Mouse (Mus musculus) heart, adult 8-10 months (tissue): ENCODE results near the gene Slc34a3. TPM values are rescaled to one million over a fixed set of nuclear protein-coding genes. Genes with fewer than 3 reads are reported as not detected.
A peak's percentile ranks its signal among the peaks of the same experiment; 100 is the strongest.

ENCODE experiments used
- DNase-seq: peaks from one replicate; pipeline ENCODE4 v3.0.0; 2022; ENCODE audit warnings: low spot score
- total RNA-seq, 4 experiments: library from RNA; stranded (reverse); gene quantifications; 2 replicates each; pipeline ENCODE4 v1.2.4; 2022

The Slc34a3 gene
- total RNA-seq, 4 experiments from 2014 or later: not detected

- DNase-seq: no peak
Measured at GRCm38 (mm10) chr2:25194006-25194405, 40.2 kb downstream of the Slc34a3 start.

GRCm38 (mm10) chr2:25193330-25193770 lies 40.8 kb downstream of the Slc34a3 start:
- peak; percentile 87 for DNase-seq

GRCm38 (mm10) chr2:25187841-25188240 lies 46.3 kb downstream of the Slc34a3 start:
- DNase-seq: no peak

GRCm38 (mm10) chr2:25186575-25186930 lies 47.6 kb downstream of the Slc34a3 start:
- DNase-seq: no peak

GRCm38 (mm10) chr2:25185625-25186574 lies 48.3 kb downstream of the Slc34a3 start:
- peak; percentile 40 for DNase-seq

GRCm38 (mm10) chr2:25184496-25184895 lies 49.7 kb downstream of the Slc34a3 start:
- no peak for DNase-seq

GRCm38 (mm10) chr2:25183336-25183735 lies 50.8 kb downstream of the Slc34a3 start:
- DNase-seq: no peak

- DNase-seq: no peak
Measured at GRCm38 (mm10) chr2:25182664-25183063, 51.5 kb downstream of the Slc34a3 start.

- DNase-seq: no peak
Measured at GRCm38 (mm10) chr2:25181891-25182397, 52.2 kb downstream of the Slc34a3 start.

- DNase-seq: no peak
Measured at GRCm38 (mm10) chr2:25180973-25181890, 52.9 kb downstream of the Slc34a3 start.

- DNase-seq: peak; percentile 93
Measured at GRCm38 (mm10) chr2:25180478-25180903, 53.7 kb downstream of the Slc34a3 start, which contains the start of gene Nrarp. TSS of gene Nrarp (plus strand) at chr2:25180758.

GRCm38 (mm10) chr2:25179566-25180217 lies 54.5 kb downstream of the Slc34a3 start:
- no peak for DNase-seq

Other genes starting within 250 kb of the Slc34a3 start
- 10 to 100 TPM; 11.7 to 15.9 (median 12.2) TPM for gene Nsmf, start 180.0 kb downstream of the Slc34a3 start, total RNA-seq
- gene Entpd8, start 154.1 kb downstream of the Slc34a3 start, total RNA-seq: not detected
- gene Noxa1, start 139.2 kb downstream of the Slc34a3 start, total RNA-seq: not detected
- gene Nrarp, start 53.6 kb downstream of the Slc34a3 start, total RNA-seq: 1 to 10 TPM; 5.0 to 9.4 (median 9.2) TPM
- gene Tor4a, start 37.5 kb downstream of the Slc34a3 start, total RNA-seq: 1 to 10 TPM; 3.9 to 5.0 (median 4.7) TPM
- 10 to 100 TPM; 38.5 to 49.3 (median 39.5) TPM for gene Nelfb, start 22.9 kb downstream of the Slc34a3 start, total RNA-seq
- gene Stpg3, start 19.7 kb downstream of the Slc34a3 start, total RNA-seq: not detected
- not detected for gene Fam166a, start 15.6 kb downstream of the Slc34a3 start, total RNA-seq
- gene Tubb4b, start 9.7 kb downstream of the Slc34a3 start, total RNA-seq: 100 to 1,000 TPM; 308 to 380 (median 323) TPM
- gene Rnf224, start 2.4 kb upstream of the Slc34a3 start, total RNA-seq: not detected
- 1 to 10 TPM in 2 of 4 experiments, under 1 TPM in 2; 0.53 to 1.7 (median 1.2) TPM for gene Rnf208, start 7.9 kb upstream of the Slc34a3 start, total RNA-seq
- gene Cysrt1, start 8.1 kb upstream of the Slc34a3 start, total RNA-seq: not detected
- gene AL732309.1, start 12.5 kb upstream of the Slc34a3 start, total RNA-seq: 1 to 10 TPM; 1.8 to 2.4 (median 2.1) TPM
- 10 to 100 TPM; 11.4 to 16.1 (median 13.6) TPM for gene Tmem203, start 21.1 kb upstream of the Slc34a3 start, total RNA-seq
- gene Tprn, start 28.3 kb upstream of the Slc34a3 start, total RNA-seq: 1 to 10 TPM; 4.0 to 8.6 (median 6.7) TPM
- 10 to 100 TPM; 39.5 to 47.1 (median 40.1) TPM for gene Ssna1, start 38.1 kb upstream of the Slc34a3 start, total RNA-seq
- gene Anapc2, start 38.1 kb upstream of the Slc34a3 start, total RNA-seq: 10 to 100 TPM; 36.8 to 39.8 (median 37.6) TPM
- not detected for gene Tmem210, start 53.8 kb upstream of the Slc34a3 start, total RNA-seq
- gene Lrrc26, start 55.6 kb upstream of the Slc34a3 start, total RNA-seq: not detected
- under 1 TPM in 2 of 4 experiments, not detected in 2; 0.09 to 0.11 TPM for gene Grin1, start 84.8 kb upstream of the Slc34a3 start, total RNA-seq
- 10 to 100 TPM; 19.9 to 28.2 (median 22.5) TPM for gene Man1b1, start 98.0 kb upstream of the Slc34a3 start, total RNA-seq
- gene Dpp7, start 122.0 kb upstream of the Slc34a3 start, total RNA-seq: 1 to 10 TPM; 3.8 to 5.2 (median 5.1) TPM
- 10 to 100 TPM in 1 of 4 experiments, 1 to 10 TPM in 3; 8.9 to 10.7 (median 9.5) TPM for gene Uap1l1, start 131.3 kb upstream of the Slc34a3 start, total RNA-seq
- gene Sapcd2, start 138.0 kb upstream of the Slc34a3 start, total RNA-seq: not detected
- 10 to 100 TPM; 11.6 to 14.4 (median 12.6) TPM for gene Entpd2, start 161.5 kb upstream of the Slc34a3 start, total RNA-seq
- 10 to 100 TPM; 25.3 to 35.8 (median 33.6) TPM for gene Npdc1, start 165.0 kb upstream of the Slc34a3 start, total RNA-seq
- under 1 TPM in 2 of 4 experiments, not detected in 2; 0.16 to 0.60 TPM for gene Fut7, start 188.9 kb upstream of the Slc34a3 start, total RNA-seq
- 10 to 100 TPM; 42.5 to 47.2 (median 45.2) TPM for gene Abca2, start 194.3 kb upstream of the Slc34a3 start, total RNA-seq
- 1 to 10 TPM; 1.3 to 3.6 (median 2.3) TPM for gene Clic3, start 222.5 kb upstream of the Slc34a3 start, total RNA-seq
- gene Paxx, start 226.7 kb upstream of the Slc34a3 start, total RNA-seq: 10 to 100 TPM; 21.4 to 30.7 (median 23.3) TPM
- 1,000 to 10,000 TPM in 1 of 4 experiments, 100 to 1,000 TPM in 3; 350 to 1,004 (median 621) TPM for gene Ptgds, start 235.7 kb upstream of the Slc34a3 start, total RNA-seq